Mouse (Mus musculus): ENCODE measurements around the gene Cdcp2. TPM values are rescaled to one million over a fixed set of nuclear protein-coding genes. Genes with fewer than 3 reads are reported as not detected.

Gene Cdcp2
- polyA plus RNA-seq, 1 experiment from 2014 or later = not detected

DNA sequence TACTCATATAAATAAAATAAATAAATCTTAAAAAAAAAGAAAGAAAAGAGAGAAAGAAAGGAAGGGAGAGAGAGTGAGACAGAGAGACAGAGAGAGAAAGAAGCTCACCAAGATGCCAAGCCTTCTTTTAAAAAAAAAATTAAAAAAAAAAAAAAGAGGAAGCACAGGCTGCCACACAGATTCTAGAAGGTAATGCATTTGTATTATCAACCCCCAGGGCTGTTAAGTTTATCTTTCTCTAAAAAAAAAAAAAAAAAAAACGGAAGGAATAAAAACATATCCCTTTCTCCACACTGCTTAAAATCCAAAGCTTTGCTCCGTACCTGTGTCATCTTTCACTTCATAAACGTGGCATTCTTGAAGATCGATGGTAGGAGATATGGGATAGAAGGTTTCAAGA, 35.1 kb upstream of the Cdcp2 start:
- no peak overlapping the region for H3K27ac ChIP-seq (ENCODE audit: low read depth, low read length)
- WGBS (ENCODE audit: insufficient replicate concordance) = 90% methylated on average over 4 of the region's 4 CpGs
- ATAC-seq (replicated peaks; ENCODE audit: insufficient number of reproducible peaks, low FRiP score, low TSS enrichment) = no peak

DNA sequence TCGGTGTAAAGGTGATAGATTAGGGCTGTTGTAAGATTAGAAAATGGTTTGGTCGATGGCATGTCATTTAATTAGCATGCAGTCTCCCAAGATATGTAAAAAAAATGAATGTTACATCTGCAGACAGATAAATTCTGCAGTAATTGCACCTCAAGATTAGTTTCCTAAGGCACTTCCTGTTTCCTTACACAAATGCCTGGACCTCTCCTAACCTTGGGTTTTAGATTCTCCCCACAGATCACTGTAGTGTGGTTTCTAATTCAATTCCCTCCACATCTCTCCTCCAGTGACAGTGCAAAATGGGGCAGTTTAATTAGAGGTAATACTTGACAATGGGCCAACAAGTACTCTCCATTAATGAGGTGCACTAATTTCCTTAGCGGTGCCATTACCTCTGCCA, 33.5 kb upstream of the Cdcp2 start:
- no peak overlapping the region for H3K4me3 ChIP-seq (ENCODE audit: low read depth, low read length)
- WGBS (ENCODE audit: insufficient replicate concordance) = 82% methylated on average over 3 of the region's 3 CpGs
- H3K36me3 ChIP-seq (ENCODE audit: control insufficient read depth, insufficient read depth, low read length) = peaks cover 23% of the 10 kb centered on the region
- no peak overlapping the region for H3K9ac ChIP-seq (ENCODE audit: low read depth, low read length)
- no peak overlapping the region for H3K4me2 ChIP-seq
- H3K9me3 ChIP-seq (replicated peaks; ENCODE audit: control insufficient read depth, low read length) = no peaks in the 10 kb centered on the region
- peaks cover 11% of the 10 kb centered on the region for H3K4me1 ChIP-seq (ENCODE audit: control insufficient read depth, insufficient read depth, low read length)
- H3K27me3 ChIP-seq (ENCODE audit: control insufficient read depth, insufficient read depth, low read length) = no peaks in the 10 kb centered on the region
- H3K27ac ChIP-seq (ENCODE audit: low read depth, low read length) = no peak overlapping the region
- no peak for ATAC-seq (replicated peaks; ENCODE audit: insufficient number of reproducible peaks, low FRiP score, low TSS enrichment)

More for the DNA sequence above, 35.1 kb upstream of the Cdcp2 start:
- no peak overlapping the region for H3K4me2 ChIP-seq
- peaks cover 5% of the 10 kb centered on the region; the same call in 1 of the 2 replicates for H3K4me1 ChIP-seq (ENCODE audit: control insufficient read depth, insufficient read depth, low read length)
- no peak overlapping the region for H3K4me3 ChIP-seq (ENCODE audit: low read depth, low read length)
- H3K9ac ChIP-seq (ENCODE audit: low read depth, low read length) = no peak overlapping the region
- no peaks in the 10 kb centered on the region for H3K9me3 ChIP-seq (replicated peaks; ENCODE audit: control insufficient read depth, low read length)
- no peaks in the 10 kb centered on the region for H3K27me3 ChIP-seq (ENCODE audit: control insufficient read depth, insufficient read depth, low read length)
- H3K36me3 ChIP-seq (ENCODE audit: control insufficient read depth, insufficient read depth, low read length) = peaks cover 33% of the 10 kb centered on the region

DNA sequence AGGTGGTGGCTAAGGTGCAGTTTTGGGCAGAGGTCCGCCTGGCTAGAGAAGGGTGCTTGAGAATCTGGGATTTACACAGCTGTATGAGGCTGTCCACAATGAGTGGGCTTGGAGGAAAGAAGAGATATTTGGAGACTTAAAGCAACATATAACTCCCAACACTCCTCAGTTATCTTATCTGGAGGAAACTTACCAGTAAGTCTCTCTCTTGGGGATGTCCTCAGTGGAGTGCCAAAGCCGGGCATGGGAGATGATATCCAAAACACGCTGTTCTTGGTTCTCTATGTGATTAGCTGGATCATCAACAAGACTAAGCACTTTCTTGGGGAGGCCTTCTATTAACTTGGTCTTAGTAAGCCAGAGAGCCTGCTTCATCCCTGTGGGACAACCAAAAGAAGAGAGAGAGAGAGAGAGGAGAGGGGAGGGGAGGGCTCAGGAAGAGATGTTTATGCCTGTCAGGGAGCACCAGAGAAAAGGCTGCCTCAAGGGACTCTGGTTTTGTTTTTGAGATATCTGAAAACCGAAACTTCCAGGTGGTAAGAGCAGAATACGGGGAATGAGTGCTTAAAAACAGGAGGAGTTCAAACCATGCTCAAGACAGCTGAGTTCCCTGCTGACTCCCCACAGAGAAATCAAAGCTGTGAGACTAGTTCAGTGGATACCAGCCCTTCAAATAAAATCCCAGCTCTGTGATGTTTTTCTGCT, 32.1 kb upstream of the Cdcp2 start:
- H3K27ac ChIP-seq (ENCODE audit: low read depth, low read length) = no peak overlapping the region
- H3K36me3 ChIP-seq (ENCODE audit: control insufficient read depth, insufficient read depth, low read length) = peaks cover 21% of the 10 kb centered on the region
- no peak overlapping the region for H3K4me2 ChIP-seq
- peaks cover 11% of the 10 kb centered on the region for H3K4me1 ChIP-seq (ENCODE audit: control insufficient read depth, insufficient read depth, low read length)
- H3K9ac ChIP-seq (ENCODE audit: low read depth, low read length) = no peak overlapping the region
- ATAC-seq (replicated peaks; ENCODE audit: insufficient number of reproducible peaks, low FRiP score, low TSS enrichment) = no peak
- 73% methylated on average over 5 of the region's 5 CpGs for WGBS (ENCODE audit: insufficient replicate concordance)
- no peaks in the 10 kb centered on the region for H3K27me3 ChIP-seq (ENCODE audit: control insufficient read depth, insufficient read depth, low read length)
- H3K4me3 ChIP-seq (ENCODE audit: low read depth, low read length) = no peak overlapping the region
- no peaks in the 10 kb centered on the region for H3K9me3 ChIP-seq (replicated peaks; ENCODE audit: control insufficient read depth, low read length)

DNA sequence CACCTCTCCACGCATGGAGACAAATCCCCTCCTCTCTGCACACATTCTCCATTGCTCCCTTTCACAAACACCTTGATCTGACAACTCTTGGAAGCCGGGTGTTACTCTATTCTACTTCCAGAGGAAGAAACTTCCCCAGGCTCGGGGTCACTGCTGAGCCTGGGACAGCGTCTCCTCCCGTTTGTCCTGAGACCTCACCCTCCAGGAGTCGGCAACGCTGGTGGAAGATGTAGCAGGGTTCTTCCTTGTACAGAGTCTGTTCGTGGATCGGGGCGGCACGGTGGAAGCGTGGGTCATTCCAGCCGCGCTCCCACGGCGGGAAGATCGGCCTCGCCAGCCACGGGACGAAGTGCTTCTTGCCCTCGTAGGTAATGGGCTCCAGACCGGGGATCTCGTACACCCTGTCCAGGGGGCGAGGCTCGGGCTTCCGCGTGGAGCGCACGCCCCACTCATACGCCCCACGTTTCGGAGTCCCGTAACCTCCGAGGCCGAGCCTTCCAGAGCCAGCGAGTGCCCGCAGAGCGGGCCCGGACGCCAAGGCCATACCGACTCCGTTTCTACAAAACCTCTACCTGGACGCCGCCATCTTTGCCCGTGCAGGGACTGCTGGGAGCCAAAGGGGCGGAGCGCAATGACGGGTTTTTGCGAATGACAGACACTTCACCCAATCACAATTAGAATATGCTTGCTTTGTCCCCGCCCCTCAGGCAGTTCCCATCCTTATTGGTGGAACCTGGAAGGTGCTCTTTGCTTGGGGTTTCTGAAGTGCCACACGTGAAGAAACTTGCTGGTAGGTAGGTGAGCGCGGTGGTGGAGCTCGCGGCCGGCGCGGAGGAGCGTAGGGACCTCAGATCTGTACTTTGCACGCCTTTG, 30.2 kb upstream of the Cdcp2 start, which contains the start of the genes Mrpl37 and Cyb5rl:
Gene Mrpl37 (minus strand): TSS at position 617 of the 873 bp plus-strand sequence.
Gene Cyb5rl (plus strand): TSS at position 737 of the 873 bp plus-strand sequence.
- H3K27me3 ChIP-seq (ENCODE audit: control insufficient read depth, insufficient read depth, low read length) = no peaks in the 10 kb centered on the region
- WGBS (ENCODE audit: insufficient replicate concordance) = under 1% methylated on average over 60 of the region's 60 CpGs
- H3K4me2 ChIP-seq = peak within 1 kb of the TSS; percentile 99
- peaks cover 15% of the 10 kb centered on the region for H3K36me3 ChIP-seq (ENCODE audit: control insufficient read depth, insufficient read depth, low read length)
- peak within 1 kb of the TSS; percentile 93 for H3K9ac ChIP-seq (ENCODE audit: low read depth, low read length)
- H3K4me1 ChIP-seq (ENCODE audit: control insufficient read depth, insufficient read depth, low read length) = peaks cover 11% of the 10 kb centered on the region
- H3K4me3 ChIP-seq (ENCODE audit: low read depth, low read length) = peak within 1 kb of the TSS; percentile 90
- H3K27ac ChIP-seq (ENCODE audit: low read depth, low read length) = peak within 1 kb of the TSS; percentile 38; the same call in 1 of the 2 replicates
- peak; percentile 95 for ATAC-seq (replicated peaks; ENCODE audit: insufficient number of reproducible peaks, low FRiP score, low TSS enrichment)
- H3K9me3 ChIP-seq (replicated peaks; ENCODE audit: control insufficient read depth, low read length) = no peaks in the 10 kb centered on the region

DNA sequence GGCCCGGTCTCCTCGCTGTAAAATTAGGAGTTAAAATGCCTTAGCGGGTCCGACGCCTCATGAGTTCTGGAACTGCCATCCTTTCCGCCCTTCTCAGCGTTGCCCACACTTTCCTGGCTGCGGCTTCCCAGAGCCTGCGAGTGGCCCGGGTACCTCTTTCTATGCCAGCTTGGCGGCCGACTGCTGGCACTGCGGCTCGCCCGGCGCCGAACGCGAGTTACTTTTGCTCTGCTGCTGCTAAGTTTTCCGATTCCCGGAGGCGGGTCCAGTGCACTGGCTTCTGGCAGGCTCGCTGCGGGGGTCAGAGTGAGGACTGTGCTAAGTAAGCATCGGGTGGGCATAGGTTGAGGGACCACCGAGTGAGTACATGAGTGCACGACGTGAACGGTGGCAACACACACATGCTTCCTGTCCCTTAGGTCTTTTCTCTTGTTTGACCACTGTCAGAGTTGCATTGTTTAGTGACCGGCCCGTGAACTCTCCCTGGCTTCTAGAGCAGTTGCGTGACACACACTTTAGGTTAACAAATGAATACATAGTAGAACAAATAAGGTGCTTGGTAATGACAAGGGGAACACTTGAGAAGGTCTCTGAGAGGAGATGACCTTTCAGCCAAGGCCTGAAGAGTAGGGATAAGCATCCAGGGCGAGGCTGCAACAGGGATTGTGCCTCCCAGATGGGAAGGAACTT, 29.4 kb upstream of the Cdcp2 start:
- no peak overlapping the region for H3K27ac ChIP-seq (ENCODE audit: low read depth, low read length)
- no peaks in the 10 kb centered on the region for H3K9me3 ChIP-seq (replicated peaks; ENCODE audit: control insufficient read depth, low read length)
- no peak for ATAC-seq (replicated peaks; ENCODE audit: insufficient number of reproducible peaks, low FRiP score, low TSS enrichment)

DNA sequence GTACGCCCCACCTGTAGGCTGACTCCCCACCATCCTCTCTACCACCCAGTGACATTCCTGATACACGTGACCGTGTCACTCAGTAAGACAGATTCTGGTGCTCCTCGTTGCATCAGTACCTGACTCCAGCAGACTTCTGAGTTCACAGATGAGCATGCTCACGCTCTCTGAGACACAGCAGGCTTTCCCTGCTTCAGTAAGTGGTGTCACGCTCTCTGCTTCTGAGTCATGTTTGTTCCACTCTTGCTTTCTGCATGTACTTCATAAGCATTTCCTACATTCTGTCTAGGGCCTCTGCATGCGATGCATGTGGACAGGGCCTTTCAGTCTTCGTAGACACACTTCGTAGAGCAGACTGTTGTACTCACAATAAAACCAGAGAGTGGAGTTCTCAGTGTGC, 24.3 kb upstream of the Cdcp2 start:
- Histone ChIP-seq H3K4me2 (no peak overlapping the region), H3K36me3 (ENCODE audit: control insufficient read depth, insufficient read depth, low read length) (no peaks in the 10 kb centered on the region), H3K27ac (ENCODE audit: low read depth, low read length) (no peak overlapping the region), H3K27me3 (ENCODE audit: control insufficient read depth, insufficient read depth, low read length) (0 out of 2 replicates have a peak, but pooled peaks cover 3% of the 10 kb centered on the region), H3K4me3 (ENCODE audit: low read depth, low read length) (no peak overlapping the region), H3K9me3 (replicated peaks; ENCODE audit: control insufficient read depth, low read length) (no peaks in the 10 kb centered on the region), H3K9ac (ENCODE audit: low read depth, low read length) (no peak overlapping the region), H3K4me1 (ENCODE audit: control insufficient read depth, insufficient read depth, low read length) (peaks cover 4% of the 10 kb centered on the region; the same call in 1 of the 2 replicates)
- ATAC-seq (replicated peaks; ENCODE audit: insufficient number of reproducible peaks, low FRiP score, low TSS enrichment) = no peak
- WGBS (ENCODE audit: insufficient replicate concordance) = 84% methylated on average over 9 of the region's 9 CpGs

More for the DNA sequence above, 29.4 kb upstream of the Cdcp2 start:
- H3K4me2 ChIP-seq = peak overlapping the region; percentile 99
- whole genome bisulfite sequencing (ENCODE audit: insufficient replicate concordance) = 4% methylated on average over 33 of the region's 33 CpGs
- H3K36me3 ChIP-seq (ENCODE audit: control insufficient read depth, insufficient read depth, low read length) = peaks cover 10% of the 10 kb centered on the region; the same call in 1 of the 2 replicates
- peak overlapping the region; percentile 78 for H3K9ac ChIP-seq (ENCODE audit: low read depth, low read length)
- H3K4me3 ChIP-seq (ENCODE audit: low read depth, low read length) = peak overlapping the region; percentile 90
- H3K27me3 ChIP-seq (ENCODE audit: control insufficient read depth, insufficient read depth, low read length) = 0 out of 2 replicates have a peak, but pooled peaks cover 2% of the 10 kb centered on the region
- H3K4me1 ChIP-seq (ENCODE audit: control insufficient read depth, insufficient read depth, low read length) = peaks cover 11% of the 10 kb centered on the region

DNA sequence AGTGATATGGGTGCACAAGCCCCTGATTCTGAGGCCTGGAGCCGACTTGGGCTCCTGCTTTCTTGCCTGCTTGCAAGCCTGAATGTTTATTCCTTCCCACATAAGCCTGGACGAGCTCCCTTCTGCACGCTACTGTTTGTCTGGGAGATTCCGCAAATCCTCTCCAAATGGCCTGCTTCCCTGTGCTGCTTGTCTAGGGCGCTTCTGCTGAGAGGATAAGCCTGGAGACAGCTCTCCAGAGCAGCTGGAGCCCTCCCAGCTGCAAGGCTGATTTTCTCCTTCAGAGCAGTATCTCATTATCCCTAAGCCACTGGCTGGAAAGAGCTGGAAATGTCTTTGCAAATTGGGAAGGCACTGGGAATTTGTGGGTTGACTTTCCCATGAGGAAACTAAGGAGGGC, 21.2 kb upstream of the Cdcp2 start:
- Histone ChIP-seq H3K27me3 (ENCODE audit: control insufficient read depth, insufficient read depth, low read length) (0 out of 2 replicates have a peak, but pooled peaks cover 3% of the 10 kb centered on the region), H3K4me2 (no peak overlapping the region), H3K27ac (ENCODE audit: low read depth, low read length) (no peak overlapping the region), H3K9me3 (replicated peaks; ENCODE audit: control insufficient read depth, low read length) (no peaks in the 10 kb centered on the region), H3K9ac (ENCODE audit: low read depth, low read length) (no peak overlapping the region), H3K4me1 (ENCODE audit: control insufficient read depth, insufficient read depth, low read length) (peaks cover 2% of the 10 kb centered on the region), H3K4me3 (ENCODE audit: low read depth, low read length) (no peak overlapping the region), H3K36me3 (ENCODE audit: control insufficient read depth, insufficient read depth, low read length) (no peaks in the 10 kb centered on the region)
- no peak for ATAC-seq (replicated peaks; ENCODE audit: insufficient number of reproducible peaks, low FRiP score, low TSS enrichment)
- WGBS (ENCODE audit: insufficient replicate concordance) = 61% methylated on average over 5 of the region's 5 CpGs

DNA sequence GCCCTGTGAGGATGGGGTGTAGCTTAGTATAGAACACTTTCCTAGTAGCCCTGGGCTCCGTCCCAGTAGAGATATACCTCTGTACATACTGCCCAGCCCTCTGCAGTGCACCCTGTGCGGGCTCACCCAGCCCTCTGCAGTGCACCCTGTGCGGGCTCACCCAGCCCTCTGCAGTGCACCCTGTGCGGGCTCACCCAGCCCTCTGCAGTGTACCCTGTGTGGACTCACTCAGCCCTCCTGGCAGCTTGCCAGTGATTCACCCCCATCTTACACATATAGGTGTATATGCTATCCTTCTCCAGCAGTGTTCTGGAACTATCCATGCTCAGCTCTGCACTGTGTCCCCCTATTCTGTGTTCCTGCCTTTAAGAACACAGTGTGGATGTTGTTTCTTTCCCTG, 17.8 kb upstream of the Cdcp2 start:
- 74% methylated on average over 4 of the region's 4 CpGs for WGBS (ENCODE audit: insufficient replicate concordance)
- Histone ChIP-seq H3K9ac (ENCODE audit: low read depth, low read length) (no peak overlapping the region), H3K4me1 (ENCODE audit: control insufficient read depth, insufficient read depth, low read length) (peaks cover 7% of the 10 kb centered on the region), H3K27me3 (ENCODE audit: control insufficient read depth, insufficient read depth, low read length) (no peaks in the 10 kb centered on the region), H3K4me2 (no peak overlapping the region), H3K9me3 (replicated peaks; ENCODE audit: control insufficient read depth, low read length) (no peaks in the 10 kb centered on the region), H3K4me3 (ENCODE audit: low read depth, low read length) (no peak overlapping the region), H3K27ac (ENCODE audit: low read depth, low read length) (0 out of 2 replicates have a peak overlapping the region, but pooled peaks have one; percentile 42), H3K36me3 (ENCODE audit: control insufficient read depth, insufficient read depth, low read length) (no peaks in the 10 kb centered on the region)
- no peak for ATAC-seq (replicated peaks; ENCODE audit: insufficient number of reproducible peaks, low FRiP score, low TSS enrichment)

Data from heart, embryonic 11.5 days (tissue).